Mouse (Mus musculus) thymus, adult 18-20 months (tissue): ENCODE measurements around the gene B230118H07Rik.
A peak's percentile ranks its signal among the peaks of the same experiment; 100 is the strongest.
"Not testable (repeated sequence)": the region's sequence is repeated elsewhere in the genome, so short reads cannot be mapped to it uniquely, and the experiment has no call there.

Experiments used
- DNase-seq, 2 experiments: peaks; one replicate each; pipeline ENCODE4 v3.0.0; 2022; ENCODE audit warnings: mixed read lengths in 2 of 2

Gene B230118H07Rik

GRCm38 (mm10) chr2:101581418-101581817 lies 67.9 kb downstream of the B230118H07Rik start:
- DNase-seq = peak; percentile 36 to 71

GRCm38 (mm10) chr2:101580977-101581376 lies 68.4 kb downstream of the B230118H07Rik start:
- no peak for DNase-seq

- DNase-seq = no peak
These were observed 68.9 kb downstream of the B230118H07Rik start for GRCm38 (mm10) chr2:101580428-101580827.

- DNase-seq = peak in 1 of 2 experiments; percentile 3
These were observed 69.3 kb downstream of the B230118H07Rik start for GRCm38 (mm10) chr2:101580027-101580426.

GRCm38 (mm10) chr2:101577243-101577642 lies 72.1 kb downstream of the B230118H07Rik start:
- peak in 1 of 2 experiments; percentile 1 for DNase-seq

- no peak for DNase-seq
These were observed 80.1 kb downstream of the B230118H07Rik start for GRCm38 (mm10) chr2:101569230-101569629.

GRCm38 (mm10) chr2:101567490-101567889 lies 81.8 kb downstream of the B230118H07Rik start:
- no peak for DNase-seq

- DNase-seq = peak in 1 of 2 experiments; percentile 22
These were observed 85.6 kb downstream of the B230118H07Rik start for GRCm38 (mm10) chr2:101563776-101564175.

GRCm38 (mm10) chr2:101563206-101563605 lies 86.1 kb downstream of the B230118H07Rik start:
- DNase-seq = peak in 1 of 2 experiments; percentile 45

- DNase-seq = no peak
These were observed 89.9 kb downstream of the B230118H07Rik start for GRCm38 (mm10) chr2:101559431-101559830.

GRCm38 (mm10) chr2:101555886-101556285 lies 93.4 kb downstream of the B230118H07Rik start:
- DNase-seq = no peak

GRCm38 (mm10) chr2:101553851-101554250 lies 95.5 kb downstream of the B230118H07Rik start:
- DNase-seq = no peak

GRCm38 (mm10) chr2:101552301-101552700 lies 97.0 kb downstream of the B230118H07Rik start:
- DNase-seq = peak; percentile 63 to 86

GRCm38 (mm10) chr2:101551026-101551719 lies 98.2 kb downstream of the B230118H07Rik start:
- DNase-seq = peak; percentile 82 to 91

GRCm38 (mm10) chr2:101550176-101550575 lies 99.2 kb downstream of the B230118H07Rik start:
- DNase-seq = peak in 1 of 2 experiments; percentile 53

GRCm38 (mm10) chr2:101548866-101549265 lies 100.5 kb downstream of the B230118H07Rik start:
- no peak for DNase-seq

GRCm38 (mm10) chr2:101545593-101545992 lies 103.7 kb downstream of the B230118H07Rik start:
- no peak for DNase-seq

- DNase-seq = peak; percentile 38 to 63
These were observed 105.5 kb downstream of the B230118H07Rik start for GRCm38 (mm10) chr2:101543704-101544417.

- not testable (repeated sequence) for DNase-seq
These were observed 112.4 kb downstream of the B230118H07Rik start for GRCm38 (mm10) chr2:101536887-101537286.

- DNase-seq = no peak
These were observed 115.6 kb downstream of the B230118H07Rik start for GRCm38 (mm10) chr2:101533741-101534140.

GRCm38 (mm10) chr2:101525503-101526381 lies 123.6 kb downstream of the B230118H07Rik start:
- DNase-seq = peak in 1 of 2 experiments; percentile 23

- DNase-seq = no peak
These were observed 124.2 kb downstream of the B230118H07Rik start for GRCm38 (mm10) chr2:101525091-101525490.

- DNase-seq = no peak
These were observed 128.8 kb downstream of the B230118H07Rik start for GRCm38 (mm10) chr2:101520503-101520902.
